Mouse (Mus musculus) forebrain, embryonic 14.5 days (tissue): ENCODE data around the gene Cybc1. TPM values are rescaled to one million over a fixed set of nuclear protein-coding genes. Genes with fewer than 3 reads are reported as not detected.
A peak's percentile ranks its signal among the peaks of the same experiment; 100 is the strongest.

ENCODE experiments used
- ATAC-seq: fragments of 200-750 bp; cut with Nextera tagmentation; 2 replicates; pipeline ENCODE4 v1.8.0; 2017; ENCODE audit warnings: mild to moderate bottlenecking, moderate library complexity
- DNase-seq: peaks from one replicate; pipeline ENCODE4 v3.0.0-alpha.2; 2015; ENCODE audit warnings: low spot score
- H3K27ac ChIP-seq: fragments of 300-500 bp; sonication (generic); 2 replicates; pipeline ENCODE4 v1.5.1; 2014; ENCODE audit warnings: low read depth, mild to moderate bottlenecking, control low read depth, low read length, moderate library complexity
- H3K27me3 ChIP-seq: fragments of 300-500 bp; sonication (generic); replicated peaks from 2 replicates; pipeline ENCODE4 v1.6.1; 2014; ENCODE audit warnings: low read length, control low read depth, mixed read lengths; ENCODE audit not compliant: control insufficient read depth, insufficient read depth
- H3K36me3 ChIP-seq: fragments of 300-500 bp; sonication (generic); 2 replicates; pipeline ENCODE4 v1.6.1; 2014; ENCODE audit warnings: low read length, control low read depth; ENCODE audit not compliant: control insufficient read depth, insufficient read depth
- H3K4me1 ChIP-seq: fragments of 300-500 bp; sonication (generic); 2 replicates; pipeline ENCODE4 v1.6.1; 2014; ENCODE audit warnings: antibody characterized with exemption, low read length, control low read depth; ENCODE audit not compliant: control insufficient read depth, insufficient read depth
- H3K4me2 ChIP-seq: fragments of 300-500 bp; sonication (generic); 2 replicates; pipeline ENCODE4 v1.6.1; 2014; ENCODE audit warnings: mild to moderate bottlenecking, control low read depth, low read length
- H3K4me3 ChIP-seq: fragments of 300-500 bp; sonication (generic); 2 replicates; pipeline ENCODE4 v1.5.1; 2014; ENCODE audit warnings: low read depth, low read length, control low read depth
- H3K9ac ChIP-seq: fragments of 300-500 bp; sonication (generic); 2 replicates; pipeline ENCODE4 v1.6.1; 2014; ENCODE audit warnings: mild to moderate bottlenecking, low read length, control low read depth, moderate library complexity
- H3K9me3 ChIP-seq: fragments of 300-500 bp; sonication (generic); replicated peaks from 2 replicates; pipeline ENCODE4 v1.6.1; 2016; ENCODE audit warnings: low read length, control low read depth, mixed read lengths; ENCODE audit not compliant: control insufficient read depth
- WGBS: fragments of 180-500 bp; shearing (Covaris S2); extraction: QIAGEN DNeasy Blood & Tissue Kit; methylation state at CpG from one replicate; pipeline ENCODE4 v1.1.7; 2014; 5-methylcytosine and 5-hydroxymethylcytosine counted together
- polyA plus RNA-seq: library from polyadenylated mRNA; unstranded; fragments of >200 nt; fragmentation: Nextera tagmentation; extraction: Ambion mirVana; gene quantifications from 2 replicates; pipeline ENCODE4 v1.2.1, GENCODE M21; 2014

Cybc1 gene
- polyA plus RNA-seq: 45.3 and 46.0 TPM in 2 replicates

GRCm38 (mm10) chr11:121229018-121229439 is at the start of gene Cybc1:
Gene Cybc1 (minus strand): TSS chr11:121229322.
- peaks cover 14% of the 10 kb centered on the region for H3K4me1 ChIP-seq
- under 1% methylated on average over 23 of the region's 23 CpGs for WGBS
- peak within 1 kb of the TSS; percentile 3; the same call in 1 of the 2 replicates for H3K27ac ChIP-seq
- DNase-seq (peak; percentile 86), ATAC-seq (peak; percentile 93)
- peak within 1 kb of the TSS; percentile 78 for H3K4me2 ChIP-seq
- peak within 1 kb of the TSS; percentile 70 for H3K4me3 ChIP-seq
- peaks cover 33% of the 10 kb centered on the region for H3K36me3 ChIP-seq
- H3K27me3 ChIP-seq: no peaks in the 10 kb centered on the region
- H3K9ac ChIP-seq: peak within 1 kb of the TSS; percentile 74
- no peaks in the 10 kb centered on the region for H3K9me3 ChIP-seq

GRCm38 (mm10) chr11:121278011-121278410 is 48.9 kb upstream of the Cybc1 start:
- Histone ChIP-seq H3K4me1 (no peaks in the 10 kb centered on the region), H3K4me2 (no peak overlapping the region), H3K27me3 (no peaks in the 10 kb centered on the region), H3K9ac (no peak overlapping the region), H3K9me3 (no peaks in the 10 kb centered on the region), H3K36me3 (peaks cover 6% of the 10 kb centered on the region; the same call in 1 of the 2 replicates), H3K4me3 (no peak overlapping the region), H3K27ac (no peak overlapping the region)
- DNase-seq (no peak), ATAC-seq (no peak)
- 90% methylated on average over 3 of the region's 3 CpGs for WGBS

- H3K4me2 ChIP-seq: no peak overlapping the region
- DNase-seq (no peak), ATAC-seq (no peak)
- no peaks in the 10 kb centered on the region for H3K27me3 ChIP-seq
- no peaks in the 10 kb centered on the region for H3K4me1 ChIP-seq
- H3K9ac ChIP-seq: no peak overlapping the region
- 92% methylated on average over 8 of the region's 8 CpGs for WGBS
- peaks cover 6% of the 10 kb centered on the region; the same call in 1 of the 2 replicates for H3K36me3 ChIP-seq
- no peaks in the 10 kb centered on the region for H3K9me3 ChIP-seq
- H3K4me3 ChIP-seq: no peak overlapping the region
- H3K27ac ChIP-seq: no peak overlapping the region
These were observed 48.4 kb upstream of the Cybc1 start for GRCm38 (mm10) chr11:121277516-121277915.

GRCm38 (mm10) chr11:121261074-121261473 is 32.0 kb upstream of the Cybc1 start:
- H3K27ac ChIP-seq: no peak overlapping the region
- 49% methylated on average over 2 of the region's 2 CpGs for WGBS

GRCm38 (mm10) chr11:121260211-121260906 is 31.2 kb upstream of the Cybc1 start:
- Histone ChIP-seq H3K9me3 (no peaks in the 10 kb centered on the region), H3K4me2 (peak overlapping the region; percentile 89), H3K27ac (peak overlapping the region; percentile 83), H3K27me3 (no peaks in the 10 kb centered on the region), H3K36me3 (peaks cover 44% of the 10 kb centered on the region), H3K4me3 (peak overlapping the region; percentile 100), H3K9ac (peak overlapping the region; percentile 97), H3K4me1 (peaks cover 7% of the 10 kb centered on the region)
- DNase-seq: no peak
- ATAC-seq: peak; percentile 4; the same call in 1 of the 2 replicates
- WGBS: under 1% methylated on average over 43 of the region's 60 CpGs

More at GRCm38 (mm10) chr11:121261074-121261473, 32.0 kb upstream of the Cybc1 start:
- Histone ChIP-seq H3K4me3 (peak overlapping the region; percentile 100), H3K9ac (peak overlapping the region; percentile 97), H3K9me3 (no peaks in the 10 kb centered on the region), H3K4me1 (peaks cover 7% of the 10 kb centered on the region), H3K4me2 (peak overlapping the region; percentile 89), H3K36me3 (peaks cover 43% of the 10 kb centered on the region), H3K27me3 (no peaks in the 10 kb centered on the region)
- ATAC-seq (no peak), DNase-seq (no peak)

- under 1% methylated on average over 55 of the region's 91 CpGs for WGBS
- ATAC-seq (peak; percentile 99), DNase-seq (peak; percentile 96)
- peak within 1 kb of the TSS; percentile 89 for H3K4me2 ChIP-seq
- H3K4me1 ChIP-seq: peaks cover 7% of the 10 kb centered on the region
- peak within 1 kb of the TSS; percentile 97 for H3K9ac ChIP-seq
- H3K36me3 ChIP-seq: peaks cover 45% of the 10 kb centered on the region
- H3K9me3 ChIP-seq: no peaks in the 10 kb centered on the region
- peak within 1 kb of the TSS; percentile 100 for H3K4me3 ChIP-seq
- H3K27me3 ChIP-seq: no peaks in the 10 kb centered on the region
- H3K27ac ChIP-seq: peak within 1 kb of the TSS; percentile 94
These were observed 30.3 kb upstream of the Cybc1 start, which contains the start of gene Foxk2 for GRCm38 (mm10) chr11:121259160-121260100. Gene Foxk2 (plus strand): TSS chr11:121259990.

- Histone ChIP-seq H3K27ac (no peak overlapping the region), H3K9me3 (no peaks in the 10 kb centered on the region), H3K4me1 (no peaks in the 10 kb centered on the region), H3K4me3 (no peak overlapping the region), H3K9ac (no peak overlapping the region), H3K36me3 (peaks cover 99% of the 10 kb centered on the region), H3K27me3 (no peaks in the 10 kb centered on the region), H3K4me2 (no peak overlapping the region)
- DNase-seq (no peak), ATAC-seq (no peak)
- 89% methylated on average over 8 of the region's 8 CpGs for WGBS
These were observed 21.1 kb upstream of the Cybc1 start for GRCm38 (mm10) chr11:121250196-121250595.

GRCm38 (mm10) chr11:121239669-121240068 is 10.5 kb upstream of the Cybc1 start:
- WGBS: 95% methylated on average over 2 of the region's 2 CpGs
- ATAC-seq: no peak
- Histone ChIP-seq H3K9me3 (no peaks in the 10 kb centered on the region), H3K27ac (no peak overlapping the region), H3K36me3 (peaks cover 56% of the 10 kb centered on the region), H3K4me1 (peaks cover 21% of the 10 kb centered on the region), H3K4me3 (no peak overlapping the region), H3K9ac (peak overlapping the region; percentile 32; the same call in 1 of the 2 replicates), H3K4me2 (no peak overlapping the region), H3K27me3 (no peaks in the 10 kb centered on the region)
- DNase-seq: no peak
